Comparison of ENCODE assay signal across 15 mouse cellular contexts in genomic region chr9:42323238-42323637, GRCm38 (mm10).
"Had no signal": no experiment of that assay in that cellular context is flagged by ENCODE, and none has a peak within 500 bp of the region (broad histone marks: within the 10 kb centered on the region; RNA-seq: fewer than 3 reads in every experiment).

No protein-coding gene starts in this region.

- H3K4me1 ChIP-seq: liver, embryonic 15.5 days had no signal

- H3K4me2 ChIP-seq: liver, embryonic 11.5 days; liver, embryonic 15.5 days; neural tube, embryonic 15.5 days had no signal

- H3K27ac ChIP-seq: kidney, postnatal 0 days; limb, embryonic 10.5 days; liver, embryonic 15.5 days; midbrain, embryonic 10.5 days; neural tube, embryonic 15.5 days had no signal

- H3K36me3 ChIP-seq: limb, embryonic 10.5 days; liver, embryonic 15.5 days; midbrain, embryonic 10.5 days; neural tube, embryonic 15.5 days had no signal

- H3K9me3 ChIP-seq: limb, embryonic 10.5 days; liver, embryonic 15.5 days; midbrain, embryonic 10.5 days; neural tube, embryonic 15.5 days had no signal

- DNase-seq: kidney, adult 11 months; kidney, adult 9 months; kidney, postnatal 36 days; lung, adult 2 months; lung, postnatal 4 days; midbrain, embryonic 14.5 days; thymus, postnatal 4 days had no signal

- H3K9ac ChIP-seq: liver, embryonic 15.5 days; neural tube, embryonic 15.5 days had no signal

- ATAC-seq: lung, postnatal 0 days had no signal

- H3K4me3 ChIP-seq: limb, embryonic 10.5 days; liver, embryonic 15.5 days; midbrain, embryonic 10.5 days; myocyte; neural tube, embryonic 15.5 days had no signal
